Comparison of ENCODE assay signal across 23 mouse cellular contexts in genomic region chr2:70708986-70709730, GRCm38 (mm10). TPM values are rescaled to one million over a fixed set of nuclear protein-coding genes. Genes with fewer than 3 reads are reported as not detected.
A peak's percentile ranks its signal among the peaks of the same experiment; 100 is the strongest.
DNase-seq lines count a peak whose midpoint lies in the region; TF ChIP-seq lines count a peak whose summit lies in the region.
"Had no signal": no experiment of that assay in that cellular context is flagged by ENCODE, and none has a peak within 500 bp of the region (broad histone marks: within the 10 kb centered on the region; RNA-seq: fewer than 3 reads in every experiment).

No protein-coding gene starts in this region.

- H3K27me3 ChIP-seq in testis, adult 2 months (ENCODE audit: control insufficient read depth, insufficient read depth, low read length) = no peaks in the 10 kb centered on the region
- H3K27me3 ChIP-seq: embryonic facial prominence, embryonic 15.5 days; forebrain, embryonic 15.5 days; heart, embryonic 15.5 days had no signal

- TF ChIP-seq CTCF in left cerebral cortex, adult 2 months (IDR thresholded peaks at IDR 0.05) = no peak
- no peak for TF ChIP-seq CTCF in testis, adult 2 months (IDR thresholded peaks at IDR 0.05; ENCODE audit: control insufficient read depth, insufficient read depth, insufficient replicate concordance, low read depth, low read length)

- intact Hi-C loops in left cerebral cortex, postnatal 25 days (cut with DNase I) = loop anchor here (10.0 kb wide), 1 partner anchor 516 kb away; no protein-coding TSS in a partner anchor
- intact Hi-C loops in left cerebral cortex, adult 2 months (cut with DNase I) = loop anchor here (10.0 kb wide), 1 partner anchor 536 kb away; no protein-coding TSS in a partner anchor

- DNase-seq in left cerebral cortex, postnatal 25 days (ENCODE audit: low spot score in 2 of 2) = peak; percentile 28 to 54
- DNase-seq in left cerebral cortex, adult 2 months (ENCODE audit: extremely low spot score in 1 of 2, low spot score in 2 of 2) = no peak
- DNase-seq in testis, postnatal 14 days (ENCODE audit: low spot score) = no peak
- peak; percentile 57 for DNase-seq in ZHBTc4 (ENCODE audit: low read depth, low spot score)
- no peak for DNase-seq in thymus, postnatal 25 days
- no peak for DNase-seq in kidney, postnatal 14 days
- DNase-seq: adrenal gland, adult 2 months; adrenal gland, postnatal 25 days; cerebellum, adult 2 months; cerebellum, postnatal 14 days; embryo, embryonic 11 days; gastrocnemius, postnatal 36 days; heart, adult 18-20 months; heart, postnatal 14 days had no signal

- TF ChIP-seq POLR2A in testis, adult 2 months (IDR thresholded peaks at IDR 0.05; ENCODE audit: control insufficient read depth, low read depth, low read length) = no peak

- H3K36me3 ChIP-seq in testis, adult 2 months (ENCODE audit: control insufficient read depth, insufficient read depth, low read length) = no peaks in the 10 kb centered on the region

- no peak overlapping the region for H3K4me3 ChIP-seq in left cerebral cortex, adult 2 months
- no peak overlapping the region for H3K4me3 ChIP-seq in testis, adult 2 months (ENCODE audit: control insufficient read depth, low read depth, low read length)
- H3K4me3 ChIP-seq: embryonic facial prominence, embryonic 15.5 days; forebrain, embryonic 15.5 days; heart, embryonic 15.5 days; hindbrain, embryonic 13.5 days had no signal

- no peak overlapping the region for H3K27ac ChIP-seq in left cerebral cortex, adult 2 months
- 0 out of 2 replicates have a peak overlapping the region, but pooled peaks have one; percentile 3 for H3K27ac ChIP-seq in testis, adult 2 months (ENCODE audit: control insufficient read depth, insufficient read depth, low read depth, low read length)
- H3K27ac ChIP-seq: forebrain, embryonic 15.5 days; heart, embryonic 15.5 days; hindbrain, embryonic 13.5 days; hindbrain, postnatal 0 days had no signal

- peaks cover 6% of the 10 kb centered on the region for H3K4me1 ChIP-seq in testis, adult 2 months (ENCODE audit: control insufficient read depth, insufficient read depth, low read length)

RNA-seq across cellular contexts. Expression of gene Gm26558, which starts 47.2 kb away (rescaled TPM):
- total RNA-seq in left cerebral cortex, postnatal 25 days (2021) = not detected
- under 1 TPM in 1 of 2 experiments, not detected in 1; 0.41 TPM for total RNA-seq in left cerebral cortex, adult 2 months (2021)
- polyA plus RNA-seq in testis, adult 2 months (2012; rRNA removed) = 0.12 and 0.22 TPM in 2 replicates
- total RNA-seq: adrenal gland, adult 2 months; common myeloid progenitor, adult 5-6 weeks; gastrocnemius, adult 8-10 months; heart, adult 18-20 months; heart, postnatal 14 days; hematopoietic stem cell, adult 5-6 weeks had no signal

RNA-seq across cellular contexts. Expression of gene Gorasp2, which starts 47.8 kb away (rescaled TPM):
- total RNA-seq in left cerebral cortex, postnatal 25 days (2021) = 100 to 1,000 TPM in 1 of 2 experiments, 10 to 100 TPM in 1; 93.5 to 102 TPM
- 10 to 100 TPM; 92.7 to 96.6 TPM for total RNA-seq in left cerebral cortex, adult 2 months (2021)
- polyA plus RNA-seq in testis, adult 2 months (2012; rRNA removed) = 334 and 337 TPM in 2 replicates

Comparison
In these comparisons a context has a peak if more than half of its experiments do, and no peak if none do; other contexts are left out.
1. DNase-seq: peak in left cerebral cortex, postnatal 25 days (2 of 2) and ZHBTc4 (single experiment); none in left cerebral cortex, adult 2 months (0 of 2), testis, postnatal 14 days (single experiment), thymus, postnatal 25 days (single experiment) and kidney, postnatal 14 days (single experiment).